ENCODE assay signal across 15 mouse cellular contexts in genomic region chr2:17740454-17740853, GRCm38 (mm10).
"Had no signal": no experiment of that assay in that cellular context is flagged by ENCODE, and none has a peak within 500 bp of the region (broad histone marks: within the 10 kb centered on the region; RNA-seq: fewer than 3 reads in every experiment).

No protein-coding gene starts in this region.

- DNase-seq: kidney, adult 11 months; kidney, adult 9 months; kidney, postnatal 36 days; left cerebral cortex, postnatal 4 days; liver, embryonic 13.5 days; retina, postnatal 1 day; right cerebral cortex, postnatal 4 days; spleen, adult 18-20 months; thymus, adult 18-20 months; thymus, postnatal 14 days had no signal

- H3K27me3 ChIP-seq: neural tube, embryonic 13.5 days had no signal

- H3K27ac ChIP-seq: kidney, postnatal 0 days; liver, embryonic 13.5 days; neural tube, embryonic 13.5 days had no signal

- H3K4me3 ChIP-seq: limb, embryonic 13.5 days; liver, embryonic 13.5 days; neural tube, embryonic 13.5 days had no signal

- H3K9me3 ChIP-seq: limb, embryonic 13.5 days; liver, embryonic 13.5 days; neural tube, embryonic 13.5 days had no signal

- H3K36me3 ChIP-seq: limb, embryonic 13.5 days; liver, embryonic 13.5 days; neural tube, embryonic 13.5 days had no signal

- H3K4me2 ChIP-seq: liver, embryonic 13.5 days; midbrain, embryonic 11.5 days had no signal

- ATAC-seq: midbrain, embryonic 16.5 days had no signal

- H3K9ac ChIP-seq: limb, embryonic 13.5 days; liver, embryonic 13.5 days; neural tube, embryonic 13.5 days had no signal
